Mouse (Mus musculus) ovary, postnatal 14 days (tissue): ENCODE data around the gene Scamp4.
A peak's percentile ranks its signal among the peaks of the same experiment; 100 is the strongest.

ENCODE experiments used
- DNase-seq: peaks from one replicate; pipeline ENCODE4 v3.0.0; 2022; ENCODE audit warnings: low spot score

Scamp4 gene

DNA sequence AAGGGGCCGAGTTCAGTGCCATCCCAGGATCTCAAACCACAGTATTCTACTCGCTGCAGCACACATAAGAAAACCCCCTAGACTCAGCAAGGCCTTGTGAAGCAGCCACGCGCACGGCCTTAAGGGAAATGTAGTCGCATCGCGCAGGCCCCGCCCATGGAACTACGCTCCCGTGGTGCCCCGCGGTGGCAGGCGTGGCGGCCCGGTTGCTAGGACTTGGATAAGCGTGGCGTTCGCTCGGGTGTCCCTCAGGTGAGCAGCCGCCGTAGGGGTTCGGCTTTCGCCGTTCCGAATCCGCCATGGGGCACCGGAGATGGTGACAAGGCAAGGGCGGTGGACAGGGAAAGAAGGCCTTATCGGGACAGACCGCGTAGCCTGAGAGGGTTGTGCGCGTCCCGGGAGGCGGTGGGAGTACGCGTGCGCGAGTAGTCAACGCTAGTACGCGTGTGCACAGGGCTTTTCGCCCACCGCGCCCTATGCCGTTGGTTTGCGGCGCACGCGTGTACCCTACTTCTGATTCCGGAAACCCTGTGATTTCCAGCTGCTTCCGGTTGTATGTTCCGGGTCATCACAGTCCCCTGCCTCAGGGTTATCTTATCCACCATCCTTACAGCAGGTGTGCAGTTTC, at the start of gene Scamp4, which contains the start of gene Adat3:
Scamp4 (plus strand) TSS at position 175 of the 628 bp plus-strand sequence.
Adat3 (plus strand) TSS at position 183 of the 628 bp plus-strand sequence.
- DNase-seq, result peak; percentile 90

GRCm38 (mm10) chr10:80553575-80553974, 49.1 kb upstream of the Scamp4 start:
- no peak for DNase-seq

- no peak for DNase-seq
These were observed 48.7 kb upstream of the Scamp4 start for GRCm38 (mm10) chr10:80553997-80554396.

- peak; percentile 81 for DNase-seq
These were observed 45.2 kb upstream of the Scamp4 start for GRCm38 (mm10) chr10:80557346-80557965.

GRCm38 (mm10) chr10:80559431-80559830, 43.2 kb upstream of the Scamp4 start:
- DNase-seq, result no peak

DNA sequence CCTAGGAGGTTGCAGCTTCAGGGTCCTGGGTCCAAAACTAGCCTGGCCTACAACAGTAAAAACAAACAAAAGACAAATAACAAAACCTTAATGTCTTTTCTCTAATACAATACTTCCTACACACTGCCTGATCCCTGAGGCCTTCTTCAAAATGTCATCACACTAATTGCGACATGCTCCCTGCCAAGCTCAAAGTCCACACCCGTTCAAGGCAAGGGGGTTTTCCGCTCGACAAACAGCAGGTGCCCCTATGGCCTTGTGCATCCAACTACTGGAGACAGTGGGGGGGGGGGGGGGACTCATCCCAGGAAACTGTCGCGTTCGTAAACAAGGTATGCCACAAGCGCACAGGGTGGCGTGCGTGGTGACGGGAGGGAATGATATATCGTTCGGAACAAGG, 42.1 kb upstream of the Scamp4 start:
- no peak for DNase-seq

GRCm38 (mm10) chr10:80561116-80561944, 41.3 kb upstream of the Scamp4 start, which contains the start of gene Rexo1:
Gene Rexo1 (minus strand): TSS chr10:80561560.
- peak; percentile 88 for DNase-seq

- peak; percentile 84 for DNase-seq
These were observed 36.1 kb upstream of the Scamp4 start for GRCm38 (mm10) chr10:80566375-80567092.

DNA sequence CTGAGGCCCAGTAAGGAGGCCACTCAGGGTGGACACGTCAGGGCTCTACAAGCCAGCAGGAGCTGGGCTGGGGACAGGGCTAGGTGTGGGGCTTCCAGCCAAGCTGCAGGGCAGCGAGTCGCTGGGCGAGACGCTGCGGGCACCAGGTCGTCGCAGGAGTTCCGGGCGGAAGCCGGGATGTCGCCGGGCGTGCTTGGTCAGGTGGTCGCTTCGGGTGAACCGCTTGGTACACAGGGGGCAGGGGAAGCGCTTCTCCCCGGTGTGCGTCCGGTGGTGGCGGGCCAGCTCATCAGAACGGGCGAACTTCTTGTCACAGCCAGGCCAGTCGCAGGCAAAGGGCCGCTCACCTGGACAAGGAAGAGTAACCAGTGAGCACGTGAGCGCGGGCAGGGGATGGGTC, 33.8 kb upstream of the Scamp4 start:
- DNase-seq, result no peak

- DNase-seq, result peak; percentile 34
These were observed 33.0 kb upstream of the Scamp4 start for GRCm38 (mm10) chr10:80569664-80570066.

DNA sequence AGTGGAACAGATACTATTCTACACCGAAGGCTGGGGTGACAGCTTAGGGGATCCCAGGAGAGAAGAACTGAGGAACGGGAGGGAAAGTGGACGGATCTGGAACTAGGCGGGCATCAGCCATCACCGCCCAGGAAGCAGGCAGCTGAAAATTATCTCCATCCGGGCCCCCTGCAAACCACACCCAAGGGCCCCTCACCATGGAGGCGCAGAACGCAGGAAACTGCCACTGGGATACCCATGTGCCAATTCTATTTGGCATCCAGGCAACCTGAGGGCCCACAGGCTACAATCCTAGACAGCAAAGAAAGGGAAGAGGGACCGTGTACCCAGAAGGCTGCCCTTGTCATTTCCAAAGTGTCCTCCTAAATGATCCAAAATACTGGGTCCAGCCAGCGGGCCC, 32.3 kb upstream of the Scamp4 start:
- DNase-seq, result no peak

DNA sequence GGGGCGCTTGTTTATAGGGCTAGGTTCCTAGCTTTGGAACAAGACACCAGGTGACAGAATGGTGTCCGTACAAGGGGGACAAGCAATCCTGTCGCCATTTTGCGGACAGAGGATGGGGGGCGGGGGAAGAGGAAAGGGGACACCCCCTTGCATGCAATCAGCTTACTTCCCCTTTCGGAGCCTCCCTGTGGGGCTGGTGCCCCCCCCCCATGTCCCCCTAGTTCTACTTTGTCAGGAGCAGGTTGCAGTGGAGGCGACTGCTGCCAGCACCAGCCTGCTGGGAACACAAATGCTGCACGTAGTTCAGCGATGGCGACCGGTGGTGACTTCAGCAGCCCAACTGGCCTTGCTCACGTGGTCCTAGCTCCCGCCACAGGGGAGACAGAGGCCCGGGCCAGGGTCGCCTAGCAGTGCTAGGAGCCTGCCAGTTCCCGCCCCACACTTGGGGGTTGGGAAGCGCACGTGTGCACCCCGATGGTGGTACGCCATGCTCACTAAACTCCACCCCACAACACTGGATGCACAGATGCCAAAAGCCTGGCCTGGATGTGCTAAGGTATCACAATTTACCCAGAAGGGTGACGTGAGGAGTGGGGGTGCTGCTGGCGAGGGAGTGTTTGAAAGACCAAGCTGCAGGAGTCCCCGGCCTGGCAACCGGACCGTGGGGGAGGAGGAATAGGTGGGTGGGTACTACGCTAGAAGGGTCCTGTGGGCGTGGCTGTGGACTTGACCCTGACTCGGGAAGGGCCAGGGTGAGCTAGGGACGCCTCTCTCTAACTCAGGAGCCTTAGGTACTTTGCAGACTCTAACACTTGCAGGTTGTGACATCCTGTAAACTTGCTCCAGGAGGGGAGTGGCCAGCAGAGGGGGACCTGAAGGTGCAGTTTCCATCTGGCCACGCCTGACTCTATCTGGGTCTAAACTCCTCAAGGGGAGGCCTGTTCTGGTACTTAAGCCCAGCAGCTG, 31.5 kb upstream of the Scamp4 start:
- no peak for DNase-seq

DNA sequence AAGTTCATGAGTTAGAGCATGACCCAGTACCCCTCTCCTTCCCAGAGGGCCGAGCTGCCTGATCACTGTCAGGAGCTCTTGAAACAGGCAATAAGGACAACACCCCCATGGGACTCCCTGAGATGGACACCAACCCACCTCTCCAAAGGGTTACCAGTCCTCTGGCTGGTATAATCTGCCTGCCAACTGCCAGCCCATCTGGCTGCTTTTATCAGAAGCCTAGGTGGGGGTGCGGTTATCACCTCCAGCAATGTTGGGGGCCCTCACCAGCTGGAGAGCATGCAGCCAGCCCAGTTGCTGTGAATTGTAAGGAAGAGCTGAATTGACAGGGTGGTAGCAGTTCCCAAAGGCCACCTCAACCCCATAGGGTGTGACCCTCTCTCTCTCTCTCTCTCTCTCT, 30.2 kb upstream of the Scamp4 start:
- DNase-seq, result no peak

- DNase-seq, result no peak
These were observed 28.7 kb upstream of the Scamp4 start for GRCm38 (mm10) chr10:80573944-80574343.

DNA sequence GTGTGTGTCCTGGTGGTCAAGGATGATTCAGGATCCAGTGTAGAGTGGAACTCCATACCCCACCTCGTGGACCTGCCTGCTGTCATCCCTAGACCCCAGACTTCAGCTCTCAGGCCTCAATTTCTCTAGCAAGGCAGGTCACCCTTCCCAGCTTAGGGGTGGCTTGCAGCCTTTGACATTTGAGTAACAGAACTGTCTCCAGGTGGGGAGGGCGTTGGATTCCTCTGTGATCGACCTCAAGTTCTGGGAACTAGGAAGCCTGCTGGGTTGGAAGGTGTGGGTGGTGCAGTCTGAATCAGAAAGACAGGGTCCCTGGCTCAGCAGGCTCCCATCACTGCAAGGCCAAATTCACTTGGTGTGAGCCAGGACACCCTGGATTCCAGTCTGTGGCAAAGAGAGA, 27.8 kb upstream of the Scamp4 start:
- no peak for DNase-seq

GRCm38 (mm10) chr10:80575925-80576324, 26.7 kb upstream of the Scamp4 start:
- DNase-seq, result no peak

- peak; percentile 48 for DNase-seq
These were observed 26.1 kb upstream of the Scamp4 start for GRCm38 (mm10) chr10:80576351-80577194.

- peak; percentile 99 for DNase-seq
These were observed 25.2 kb upstream of the Scamp4 start, which contains the start of gene Klf16 for GRCm38 (mm10) chr10:80577195-80578130. Gene Klf16 (minus strand): TSS chr10:80577321.
